ENCODE assay signal across 21 mouse cellular contexts in the genomic region with DNA sequence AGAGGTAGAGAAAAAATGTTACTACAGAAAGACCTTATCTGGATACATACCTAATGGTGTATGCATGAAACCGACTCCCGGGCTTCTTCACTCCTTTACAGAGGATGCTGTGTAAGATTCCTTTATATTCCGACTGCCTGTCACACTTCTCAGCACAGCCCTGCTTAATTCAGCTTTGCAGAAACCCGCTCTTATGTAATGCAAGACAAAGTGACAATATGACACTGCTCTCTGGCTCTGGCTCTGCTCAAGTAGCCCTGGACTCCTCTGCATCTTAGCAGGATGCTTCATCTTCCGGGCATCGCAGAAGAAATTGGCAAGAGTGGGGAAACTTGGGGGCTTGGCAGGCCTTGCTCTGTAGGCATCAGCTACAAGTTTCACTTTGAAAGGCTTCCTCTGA. TPM values are rescaled to one million over a fixed set of nuclear protein-coding genes. Genes with fewer than 3 reads are reported as not detected.
"Had no signal": no experiment of that assay in that cellular context is flagged by ENCODE, and none has a peak within 500 bp of the region (broad histone marks: within the 10 kb centered on the region; RNA-seq: fewer than 3 reads in every experiment).

No protein-coding gene starts in this region.

- H3K4me3 ChIP-seq: midbrain, embryonic 10.5 days; midbrain, embryonic 12.5 days; myocyte; neural tube, embryonic 13.5 days; neural tube, embryonic 15.5 days had no signal

- ATAC-seq: midbrain, embryonic 16.5 days had no signal

- H3K27ac ChIP-seq: midbrain, embryonic 10.5 days; midbrain, embryonic 12.5 days; neural tube, embryonic 13.5 days; neural tube, embryonic 15.5 days had no signal

- DNase-seq: lung, adult 18-20 months; lung, embryonic 14.5 days; lung, postnatal 10 days; lung, postnatal 4 days; midbrain, embryonic 14.5 days; retina, postnatal 1 day; right cerebral cortex, adult 18-20 months; right cerebral cortex, postnatal 25 days; right cerebral cortex, postnatal 4 days; spleen, adult 18-20 months; thymus, adult 18-20 months; thymus, postnatal 14 days; thymus, postnatal 36 days had no signal

RNA-seq across cellular contexts. Expression of gene B3gat1, which starts 28.9 kb away (rescaled TPM):
- total RNA-seq: megakaryocyte, adult 5-6 weeks; megakaryocyte-erythroid progenitor cell, adult 5-6 weeks had no signal

RNA-seq across cellular contexts. Expression of gene Glb1l2, which starts 43.8 kb away (rescaled TPM):
- total RNA-seq: megakaryocyte, adult 5-6 weeks; megakaryocyte-erythroid progenitor cell, adult 5-6 weeks had no signal
